Mouse (Mus musculus) kidney, adult 11 months (tissue): Measurements from ENCODE around the gene Coil.
A peak's percentile ranks its signal among the peaks of the same experiment; 100 is the strongest.
"Not testable (repeated sequence)": the region's sequence is repeated elsewhere in the genome, so short reads cannot be mapped to it uniquely, and the experiment has no call there.

Experiments used
- DNase-seq: peaks from one replicate; pipeline ENCODE4 v3.0.0; 2022

Coil gene

DNA sequence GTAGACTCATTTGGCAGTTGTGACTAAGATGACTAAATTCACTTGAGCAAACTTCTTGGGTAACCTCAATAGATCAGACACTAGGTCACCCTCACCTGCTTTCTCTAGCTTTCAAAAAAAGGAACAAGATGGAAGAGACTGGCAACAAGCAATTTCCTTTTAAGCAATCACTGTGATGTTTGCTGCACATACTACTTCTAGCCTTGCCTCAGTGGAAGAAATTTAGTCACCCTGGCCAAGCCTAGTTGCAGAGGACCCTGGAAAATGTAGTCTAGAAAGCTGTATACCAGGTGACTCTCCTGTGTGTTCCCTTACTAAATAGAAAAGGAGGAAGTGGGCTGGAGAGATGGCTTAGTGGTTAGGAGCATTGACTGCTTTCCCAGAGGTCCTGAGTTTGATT lies 36.4 kb downstream of the Coil start:
- no peak for DNase-seq

DNA sequence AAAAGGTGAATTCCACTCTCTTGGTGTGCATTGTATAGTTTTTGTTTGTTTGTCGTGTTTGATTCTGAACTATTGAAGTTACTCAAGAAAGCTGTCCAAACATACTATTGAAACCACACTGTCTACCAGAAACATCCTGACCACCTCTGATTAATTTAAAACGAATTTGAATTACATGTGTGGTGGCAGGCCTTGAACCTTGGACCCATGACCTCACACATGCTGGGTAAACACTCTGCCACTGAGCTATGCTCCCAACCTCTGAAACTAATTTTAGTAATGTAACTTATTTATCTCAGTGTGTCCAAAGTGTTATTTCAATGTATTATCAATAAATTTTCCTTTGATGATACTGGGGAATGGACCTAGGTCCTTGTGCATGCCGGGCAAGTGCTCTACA lies 37.5 kb downstream of the Coil start:
- DNase-seq: no peak

DNA sequence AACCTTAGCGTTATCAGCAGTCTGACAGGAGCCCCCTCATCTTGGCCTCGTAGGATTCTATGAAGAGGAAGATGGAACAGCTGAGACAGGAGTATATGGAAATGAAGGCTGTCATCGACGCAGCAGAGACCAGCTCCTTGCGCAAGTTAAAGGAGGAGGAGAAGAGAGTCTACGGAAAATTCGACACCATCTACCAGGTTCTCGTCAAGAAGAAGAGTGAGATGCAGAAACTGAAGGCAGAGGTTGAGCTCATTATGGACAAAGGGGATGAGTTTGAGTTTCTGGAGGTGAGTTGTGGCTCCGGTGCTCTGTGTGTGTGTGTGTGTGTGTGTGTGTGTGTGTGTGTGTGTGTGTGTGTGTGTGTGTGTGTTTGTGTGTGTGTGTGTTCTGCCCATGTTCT lies 39.0 kb downstream of the Coil start:
- DNase-seq: no peak

DNA sequence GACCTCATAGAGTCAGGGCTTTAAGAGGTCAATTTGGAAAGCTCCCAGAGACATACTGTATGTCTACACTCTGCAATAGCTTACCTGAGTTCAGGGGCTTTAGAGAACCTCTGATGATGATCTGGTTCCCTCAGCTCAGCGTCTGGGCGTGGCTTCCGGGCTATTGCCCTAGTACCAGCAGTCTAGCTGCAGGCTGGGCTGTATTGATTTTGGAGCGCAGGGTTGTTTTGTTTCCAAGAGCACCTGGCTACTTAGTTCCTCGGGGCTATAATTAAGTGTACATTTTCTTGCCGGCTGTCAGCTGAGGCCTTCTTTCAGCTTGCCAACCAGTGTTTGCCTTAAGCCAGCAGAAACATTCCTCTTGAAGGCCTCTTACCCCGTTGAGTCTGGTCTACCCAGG lies 39.4 kb downstream of the Coil start:
- DNase-seq: no peak

DNA sequence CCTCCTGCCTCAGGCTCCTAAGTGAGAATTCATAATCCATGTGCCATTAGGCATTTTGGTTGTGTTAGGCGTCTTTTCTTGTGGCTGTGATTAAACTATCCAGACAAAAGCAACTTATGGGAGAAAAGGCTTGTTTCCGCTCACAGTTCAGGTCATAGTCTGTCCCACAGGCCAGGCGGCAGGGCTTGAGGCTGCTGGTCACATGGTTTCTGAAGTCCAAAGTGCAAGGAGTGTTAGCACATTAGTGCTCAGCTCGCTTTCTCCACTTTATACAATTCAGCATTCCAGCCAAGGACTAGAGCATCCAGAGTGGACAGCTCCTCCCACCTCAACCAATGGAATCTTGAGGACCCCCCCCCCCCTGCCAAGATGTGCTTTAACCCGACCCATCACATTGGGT lies 42.2 kb downstream of the Coil start:
- DNase-seq: peak; percentile 87

DNA sequence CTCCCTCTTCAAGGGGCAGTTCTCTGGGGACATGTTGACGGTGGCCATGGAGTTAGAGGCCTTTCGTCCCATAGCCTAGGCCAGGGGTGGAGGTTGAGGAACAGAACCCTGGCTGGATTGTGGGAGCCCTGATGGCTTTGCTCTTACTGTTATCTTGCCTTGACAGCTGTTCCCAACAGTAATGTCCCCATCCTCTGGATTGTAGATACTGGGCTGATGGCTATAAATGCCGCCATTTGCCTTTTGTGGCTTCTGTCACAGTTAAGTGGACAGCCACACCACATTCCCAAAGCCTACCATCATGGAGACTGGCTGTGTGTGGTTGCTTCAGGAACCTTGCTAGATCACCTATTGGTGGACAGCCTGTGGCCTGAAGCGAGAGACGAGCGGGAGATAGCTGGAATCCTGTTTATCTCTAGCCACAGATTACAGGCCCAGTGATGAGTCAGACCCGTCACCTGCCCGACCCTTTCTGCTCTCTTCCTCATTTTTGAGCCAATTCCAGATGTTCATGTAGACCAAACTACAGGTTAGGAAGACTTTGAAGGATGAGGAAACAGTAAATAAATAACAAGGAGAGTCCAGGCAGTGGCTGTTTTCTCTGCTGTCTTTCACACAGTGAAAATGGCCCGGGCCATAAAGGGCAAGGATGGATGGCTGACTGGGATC lies 47.6 kb downstream of the Coil start:
- no peak for DNase-seq

DNA sequence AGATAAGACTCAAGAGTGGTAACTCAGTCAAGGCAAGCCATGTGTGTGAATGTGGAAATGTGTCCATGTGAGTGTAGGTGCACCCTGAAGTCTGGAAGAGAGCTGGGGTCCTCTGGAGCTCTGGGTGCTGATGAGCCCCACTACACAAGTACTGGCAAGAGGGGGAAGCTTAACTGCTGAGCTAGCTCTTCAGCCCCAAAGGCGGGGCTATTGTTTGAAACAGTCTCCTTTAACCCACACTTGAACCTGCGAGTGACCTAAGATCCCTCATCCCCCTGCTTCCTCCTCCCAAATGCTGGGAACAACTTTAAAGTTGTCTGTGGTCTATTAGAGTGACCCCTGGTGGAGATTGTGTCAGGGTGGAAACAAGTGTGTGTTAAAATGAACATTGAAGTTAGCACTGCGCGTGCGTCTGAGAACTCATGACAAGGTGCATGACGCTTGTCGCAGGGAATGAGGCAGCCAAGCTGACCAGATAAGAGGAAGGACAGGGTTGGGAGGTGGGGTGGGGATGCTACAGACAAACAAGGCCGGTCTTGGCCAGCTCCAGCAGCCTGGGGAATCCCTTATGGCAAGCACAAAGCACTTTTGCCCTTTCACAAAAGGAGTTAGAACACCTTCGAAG lies 50.7 kb downstream of the Coil start:
- DNase-seq: no peak

DNA sequence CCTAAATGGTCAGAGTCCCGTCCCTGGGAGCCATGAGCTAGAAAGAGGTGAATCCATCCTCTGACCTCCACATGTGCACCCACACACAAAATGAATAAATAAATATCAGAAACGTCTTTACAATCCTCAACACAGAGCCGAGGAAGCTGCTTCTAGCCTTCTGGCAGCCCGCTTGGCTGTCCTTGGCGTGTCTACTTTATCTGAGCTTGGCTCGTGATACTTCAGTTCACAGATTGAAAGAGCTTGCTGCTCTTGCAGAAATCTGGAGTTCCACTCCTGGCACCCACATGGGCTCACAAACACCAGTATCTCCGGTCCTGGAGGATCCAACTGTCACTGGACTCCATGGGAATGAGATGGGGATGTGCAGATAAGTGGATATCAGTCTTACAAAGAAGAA lies 51.6 kb downstream of the Coil start:
- no peak for DNase-seq

DNA sequence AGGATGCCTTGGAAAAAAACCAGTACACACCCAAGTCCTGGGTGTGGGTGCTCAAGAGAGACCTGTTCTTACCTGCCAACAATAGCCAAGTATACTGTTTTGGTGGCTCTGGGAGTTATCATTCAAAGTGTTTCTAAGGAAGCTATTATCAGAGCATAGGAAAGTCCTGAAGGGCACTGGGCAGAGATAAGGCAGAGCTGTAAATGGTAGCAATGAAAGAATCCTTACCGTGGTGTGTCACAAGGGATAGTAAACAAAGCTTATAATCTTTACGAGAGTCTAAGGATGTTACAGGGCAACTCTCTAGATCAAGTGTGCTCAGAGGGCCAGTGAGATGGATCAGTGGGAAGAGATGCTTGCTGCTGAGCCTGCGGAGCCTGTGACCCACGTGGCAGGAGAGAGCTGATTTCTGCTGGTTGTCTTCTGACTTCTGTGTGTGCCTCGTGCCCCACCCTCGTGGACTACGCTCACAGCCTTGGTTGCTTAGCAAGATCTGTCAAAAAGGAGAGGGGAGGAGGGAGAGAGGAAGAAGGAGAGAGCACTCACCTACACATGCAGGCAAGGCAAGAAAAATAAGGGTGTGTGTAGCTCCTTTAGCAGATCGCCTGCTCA lies 52.2 kb downstream of the Coil start:
- no peak for DNase-seq

DNA sequence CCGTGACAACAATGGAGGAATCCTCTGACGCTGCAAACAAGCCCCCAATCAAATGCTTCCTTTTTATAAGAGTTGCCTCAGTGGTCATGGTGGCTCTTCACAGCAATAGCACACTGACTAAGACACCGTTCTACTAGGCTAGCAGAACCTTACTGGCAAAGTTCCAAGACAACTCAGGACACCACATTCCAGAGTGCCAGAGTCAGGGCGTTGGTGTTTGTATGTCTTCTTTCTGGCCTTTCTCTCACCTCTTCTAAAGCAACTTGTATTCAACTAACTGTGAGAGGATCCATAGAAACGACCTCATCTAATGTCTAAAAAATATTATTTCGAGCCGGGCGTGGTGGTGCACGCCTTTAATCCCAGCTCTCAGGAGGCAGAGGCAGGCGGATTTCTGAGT lies 53.4 kb downstream of the Coil start:
- no peak for DNase-seq

DNA sequence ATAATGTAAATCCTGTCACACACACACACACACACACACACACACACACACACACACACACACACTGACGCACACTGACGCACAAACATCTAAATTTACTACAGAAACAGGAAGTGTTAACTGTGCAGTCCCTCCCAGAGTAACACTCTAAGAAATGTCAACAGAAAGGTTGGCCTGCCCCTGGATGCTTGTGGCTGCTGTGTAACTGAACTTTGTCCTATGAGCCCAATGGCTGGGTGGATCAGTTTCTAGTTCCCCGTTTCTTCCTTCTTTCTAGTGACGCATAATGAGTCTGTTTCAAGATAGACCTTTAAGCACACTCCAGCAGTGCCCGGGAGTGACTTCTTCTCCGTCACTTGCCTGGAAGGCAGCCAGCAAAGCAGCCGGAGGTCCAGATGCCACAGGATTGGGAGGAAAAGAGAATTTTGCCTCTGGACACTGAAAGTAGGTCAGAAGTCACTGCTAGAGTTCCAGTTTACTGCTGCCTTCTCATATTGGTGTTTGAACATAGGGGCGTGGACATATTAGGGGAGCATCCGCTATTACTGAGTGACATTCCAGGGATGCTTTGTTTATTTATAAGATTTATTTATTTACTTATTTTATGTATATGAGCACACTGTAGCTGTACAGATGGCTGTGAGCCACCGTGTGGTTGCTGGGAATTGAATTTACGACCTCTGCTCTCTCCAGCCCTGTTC lies 54.3 kb downstream of the Coil start:
- peak; percentile 91 for DNase-seq

DNA sequence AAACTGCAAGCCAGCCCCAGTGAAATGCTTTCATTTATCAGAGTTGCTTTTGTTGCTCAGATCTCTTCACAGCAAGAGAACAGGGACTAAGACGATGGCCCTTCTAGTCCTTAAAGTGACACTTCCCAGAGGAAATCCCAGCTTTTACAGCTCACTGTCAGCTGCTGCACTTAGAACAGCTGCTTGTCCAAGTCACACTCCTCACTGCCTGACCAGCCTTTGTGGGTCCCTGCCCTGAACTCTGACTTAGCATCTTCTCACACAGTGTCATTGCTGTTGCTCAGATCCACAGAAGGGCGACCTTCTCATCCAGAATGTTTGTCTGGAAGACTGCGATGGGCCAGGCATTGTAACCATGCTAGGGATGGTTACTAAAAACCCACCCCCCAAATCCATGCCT lies 55.6 kb downstream of the Coil start:
- DNase-seq: no peak

DNA sequence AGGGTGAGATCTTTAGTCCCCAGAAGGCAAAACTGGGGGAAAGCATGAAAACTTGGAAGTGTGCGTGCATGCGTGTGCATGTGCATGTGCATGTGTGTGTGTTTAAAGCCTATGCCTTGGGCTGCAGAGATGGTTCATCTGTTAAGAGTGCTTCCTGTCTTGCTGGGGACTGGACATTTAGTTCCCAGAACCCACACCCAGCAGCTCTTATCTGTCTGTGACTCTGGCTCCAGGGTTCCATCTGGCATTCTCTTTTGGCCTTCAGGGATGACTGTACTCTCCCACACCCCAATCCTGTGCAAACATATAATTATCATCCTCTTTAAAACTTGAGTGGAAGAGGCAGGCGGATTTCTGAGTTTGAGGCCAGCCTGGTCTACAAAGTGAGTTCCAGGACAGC lies 56.1 kb downstream of the Coil start:
- no peak for DNase-seq

DNA sequence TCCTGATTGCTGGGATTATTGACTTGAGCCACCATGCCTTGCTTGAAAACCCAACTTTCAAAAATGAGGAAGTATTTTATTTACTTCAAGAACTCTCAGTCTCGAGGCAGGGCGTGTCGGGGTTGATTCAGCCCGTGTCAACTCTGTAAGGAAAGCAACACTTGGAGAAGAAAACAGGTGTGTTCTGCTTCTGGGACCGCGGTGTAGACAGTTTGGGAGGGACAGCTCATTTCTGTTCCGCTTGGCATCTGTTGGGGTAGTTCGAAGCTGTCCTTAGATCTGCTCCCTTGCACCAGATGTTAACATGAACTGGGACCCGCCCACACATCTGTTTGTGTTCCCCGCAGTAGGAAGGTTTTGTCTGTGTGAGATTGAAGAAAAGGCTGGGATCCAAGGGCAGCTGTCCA lies 57.9 kb downstream of the Coil start:
- DNase-seq: no peak

DNA sequence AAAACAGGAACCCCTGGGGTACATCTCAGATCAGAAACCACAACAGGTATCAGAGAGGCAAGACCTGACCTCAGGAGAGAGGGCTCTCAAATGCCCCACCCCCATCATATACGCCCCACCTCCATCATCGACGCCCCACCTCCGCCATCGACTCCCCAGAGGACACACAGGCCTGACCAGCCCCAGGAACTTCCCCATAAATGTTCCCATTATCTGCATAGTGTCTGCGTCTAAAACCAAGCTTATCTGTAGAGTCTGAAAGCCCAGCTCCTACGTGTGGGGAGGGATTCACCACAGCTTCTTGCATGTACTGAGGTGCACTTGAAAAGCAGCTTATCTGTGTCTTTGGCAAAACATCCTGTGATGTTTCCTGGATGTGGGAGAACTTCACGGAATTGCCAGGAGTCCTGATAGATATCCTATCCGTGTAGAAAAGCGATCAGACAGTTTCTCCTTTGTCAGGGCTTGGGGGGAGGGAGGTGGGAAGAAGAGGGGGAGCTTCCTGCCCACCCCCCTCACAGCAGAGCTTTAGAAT lies 58.9 kb downstream of the Coil start:
- no peak for DNase-seq

DNA sequence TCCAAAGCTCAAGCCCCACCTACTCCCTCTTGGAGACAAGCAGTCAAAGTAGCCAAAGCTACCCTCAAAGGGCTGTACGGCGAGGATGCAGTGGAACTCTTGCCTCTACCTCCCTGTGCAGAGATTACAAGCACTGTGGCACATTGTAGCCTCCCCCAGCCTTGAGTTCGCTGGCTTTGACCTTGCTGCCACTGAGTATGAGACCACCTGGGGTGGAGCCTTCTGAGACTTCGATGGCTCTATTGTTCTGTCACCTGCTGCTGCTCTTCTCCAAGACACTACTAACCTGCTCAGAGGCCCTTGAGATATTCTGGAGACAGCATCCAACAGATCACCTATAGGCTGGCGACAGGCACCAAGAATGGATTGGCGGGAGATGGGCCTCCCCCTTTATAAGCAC lies 60.5 kb downstream of the Coil start:
- no peak for DNase-seq

DNA sequence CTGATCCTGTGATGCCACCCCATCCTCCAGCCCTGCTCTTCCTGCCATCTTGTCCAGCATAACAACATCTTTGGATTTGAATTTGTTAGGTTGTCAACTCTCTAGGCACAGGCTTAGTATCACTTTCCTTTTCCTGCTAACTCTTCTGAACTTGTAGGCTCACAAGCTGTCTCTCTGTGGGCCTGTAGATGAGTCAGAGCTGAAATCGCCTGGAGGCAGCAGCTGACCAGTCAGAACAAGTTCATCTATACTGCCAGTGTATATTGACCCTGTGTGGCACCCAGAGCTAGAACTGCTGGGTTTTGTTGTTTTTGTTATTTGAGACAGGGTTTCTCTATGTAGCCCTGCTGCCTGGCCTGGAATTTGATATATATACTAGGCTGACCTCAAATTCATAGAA lies 61.1 kb downstream of the Coil start:
- no peak for DNase-seq

DNA sequence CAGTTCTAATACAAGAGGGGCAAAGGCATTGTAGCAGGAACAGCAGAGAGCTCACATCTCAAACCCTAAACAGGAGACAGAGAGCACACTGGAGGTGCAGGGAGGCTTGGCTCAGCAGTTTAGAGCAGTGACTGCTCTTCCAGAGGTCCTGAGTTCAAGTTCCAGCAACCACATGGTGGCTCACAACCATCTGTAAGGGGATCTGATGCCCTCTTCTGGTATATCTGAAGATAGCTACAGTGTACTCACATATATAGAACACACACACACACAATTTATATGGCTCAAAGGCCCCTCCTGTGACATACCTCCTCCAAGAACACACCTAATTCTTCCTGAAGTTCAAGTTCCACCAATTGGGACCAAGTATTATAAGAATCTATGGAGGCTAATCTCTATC lies 64.5 kb downstream of the Coil start:
- no peak for DNase-seq

DNA sequence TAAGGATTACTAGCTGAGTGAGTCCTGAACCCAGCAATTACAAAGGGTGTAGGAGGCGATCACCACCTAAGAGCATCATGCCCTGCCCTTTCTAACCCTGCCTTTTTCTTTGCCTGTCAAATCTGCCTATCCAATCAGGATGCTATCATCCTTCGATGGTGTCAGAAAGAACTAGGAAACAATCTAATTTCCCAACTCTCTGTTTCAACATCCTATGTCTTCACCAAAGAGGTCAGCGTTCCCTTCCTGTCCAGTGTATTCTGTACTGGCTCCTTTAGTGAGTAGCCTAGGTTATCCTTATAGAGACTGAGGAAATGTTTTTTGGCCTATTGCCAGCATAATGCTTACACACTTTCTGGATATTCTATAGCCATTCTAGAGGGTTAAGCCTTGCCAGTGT lies 65.5 kb downstream of the Coil start:
- no peak for DNase-seq

DNA sequence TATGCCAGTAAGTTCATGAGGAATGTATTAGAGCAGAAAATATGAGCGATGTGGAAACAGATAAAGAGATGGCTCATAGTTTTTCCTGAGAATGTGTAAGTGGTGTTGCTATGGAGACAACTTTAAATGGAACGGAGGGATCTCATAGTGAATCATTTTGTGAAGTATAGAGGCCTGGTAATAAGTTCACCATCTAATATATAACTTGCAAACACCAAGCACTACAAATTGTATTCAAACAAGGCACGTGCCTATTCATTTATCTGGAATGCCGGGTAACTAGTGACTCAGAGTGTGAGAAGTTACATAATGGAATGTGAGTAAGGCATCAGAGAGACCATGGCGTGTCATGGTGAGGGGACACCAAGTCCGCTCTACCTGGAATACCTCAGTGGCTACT lies 68.4 kb downstream of the Coil start:
- no peak for DNase-seq

DNA sequence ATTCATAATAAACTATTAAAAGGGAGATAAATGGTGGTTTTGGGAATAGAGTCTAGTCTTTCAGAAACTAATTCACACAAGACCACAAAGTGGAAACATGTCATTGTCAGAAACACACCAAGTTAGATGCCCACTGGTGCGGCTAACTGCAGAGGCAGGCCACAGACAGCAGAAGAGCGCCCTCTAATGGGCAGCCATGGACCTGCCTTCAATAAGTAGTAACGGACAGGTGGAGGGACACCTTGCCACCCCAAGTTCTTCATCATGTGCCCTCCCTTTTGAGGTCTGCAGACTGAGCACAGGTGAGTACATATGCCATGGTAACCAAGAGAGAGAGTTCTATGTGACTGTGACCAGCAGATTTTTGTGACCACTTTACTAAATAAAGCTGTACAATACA lies 69.3 kb downstream of the Coil start:
- DNase-seq: peak; percentile 33

DNA sequence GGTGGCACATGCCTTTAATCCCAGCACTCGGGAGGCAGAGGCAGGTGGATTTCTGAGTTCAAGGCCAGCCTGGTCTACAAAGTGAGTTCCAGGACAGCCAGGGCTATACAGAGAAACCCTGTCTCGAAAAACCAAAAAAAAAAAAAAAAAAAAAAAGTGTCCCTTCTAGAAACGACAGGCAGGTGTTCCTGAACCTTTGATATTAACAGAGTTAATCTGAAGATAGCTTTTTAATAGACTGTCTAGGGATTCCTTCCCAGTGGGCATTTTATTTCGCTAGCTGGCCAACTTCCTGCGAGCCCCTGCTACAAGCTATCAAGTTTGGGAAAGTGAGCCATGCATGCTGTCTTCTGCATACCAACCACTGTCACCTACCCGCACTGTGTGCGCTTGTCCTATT lies 71.0 kb downstream of the Coil start:
- DNase-seq: not testable (repeated sequence)
